Mouse (Mus musculus) kidney, adult 9 months (tissue): Measurements from ENCODE around the gene Prr7.

Source experiments
- DNase-seq: peaks from one replicate; pipeline ENCODE4 v3.0.0; 2022

Gene Prr7

GRCm38 (mm10) chr13:55478036-55478435 lies 14.0 kb downstream of the Prr7 start:
- DNase-seq = peak; percentile 55

GRCm38 (mm10) chr13:55479008-55479407 lies 14.9 kb downstream of the Prr7 start:
- DNase-seq = no peak

GRCm38 (mm10) chr13:55479929-55480328 lies 15.9 kb downstream of the Prr7 start:
- DNase-seq = no peak

GRCm38 (mm10) chr13:55482542-55482941 lies 18.5 kb downstream of the Prr7 start:
- no peak for DNase-seq

GRCm38 (mm10) chr13:55483071-55483470 lies 19.0 kb downstream of the Prr7 start:
- no peak for DNase-seq

- no peak for DNase-seq
Measured at GRCm38 (mm10) chr13:55483593-55483992, 19.5 kb downstream of the Prr7 start.

GRCm38 (mm10) chr13:55484520-55485088 lies 20.5 kb downstream of the Prr7 start:
- DNase-seq = no peak

- no peak for DNase-seq
Measured at GRCm38 (mm10) chr13:55486029-55486794, 22.1 kb downstream of the Prr7 start.

- no peak for DNase-seq
Measured at GRCm38 (mm10) chr13:55486916-55487577, 23.0 kb downstream of the Prr7 start.

- no peak for DNase-seq
Measured at GRCm38 (mm10) chr13:55487578-55488498, 23.8 kb downstream of the Prr7 start, which contains the start of gene Dbn1. Dbn1 (minus strand) TSS chr13:55488111.

- no peak for DNase-seq
Measured at GRCm38 (mm10) chr13:55494257-55494656, 30.2 kb downstream of the Prr7 start.

GRCm38 (mm10) chr13:55494883-55495621 lies 31.0 kb downstream of the Prr7 start:
- peak; percentile 34 for DNase-seq

- DNase-seq = no peak
Measured at GRCm38 (mm10) chr13:55495702-55496101, 31.6 kb downstream of the Prr7 start.

- peak; percentile 61 for DNase-seq
Measured at GRCm38 (mm10) chr13:55496661-55497060, 32.6 kb downstream of the Prr7 start.

GRCm38 (mm10) chr13:55498906-55499305 lies 34.8 kb downstream of the Prr7 start:
- no peak for DNase-seq

- DNase-seq = no peak
Measured at GRCm38 (mm10) chr13:55500575-55500974, 36.5 kb downstream of the Prr7 start.

- no peak for DNase-seq
Measured at GRCm38 (mm10) chr13:55502405-55502804, 38.3 kb downstream of the Prr7 start.

- no peak for DNase-seq
Measured at GRCm38 (mm10) chr13:55504390-55504789, 40.3 kb downstream of the Prr7 start.

- no peak for DNase-seq
Measured at GRCm38 (mm10) chr13:55505810-55506209, 41.7 kb downstream of the Prr7 start.

GRCm38 (mm10) chr13:55506697-55507096 lies 42.6 kb downstream of the Prr7 start:
- DNase-seq = no peak

GRCm38 (mm10) chr13:55507877-55508276 lies 43.8 kb downstream of the Prr7 start:
- DNase-seq = no peak

- no peak for DNase-seq
Measured at GRCm38 (mm10) chr13:55508531-55508930, 44.5 kb downstream of the Prr7 start.
